Mouse (Mus musculus) stomach, postnatal 0 days (tissue): Measurements from ENCODE around the gene Cdh12.

ENCODE experiments used
- CTCF ChIP-seq: IDR thresholded peaks from 2 replicates; pipeline ENCODE4 v1.5.1; 2016; ENCODE audit warnings: antibody characterized with exemption, low read depth, mild to moderate bottlenecking, moderate library complexity
- EP300 ChIP-seq: optimal IDR thresholded peaks from 2 replicates; pipeline ENCODE3; 2016; ENCODE audit warnings: antibody characterized with exemption

DNA sequence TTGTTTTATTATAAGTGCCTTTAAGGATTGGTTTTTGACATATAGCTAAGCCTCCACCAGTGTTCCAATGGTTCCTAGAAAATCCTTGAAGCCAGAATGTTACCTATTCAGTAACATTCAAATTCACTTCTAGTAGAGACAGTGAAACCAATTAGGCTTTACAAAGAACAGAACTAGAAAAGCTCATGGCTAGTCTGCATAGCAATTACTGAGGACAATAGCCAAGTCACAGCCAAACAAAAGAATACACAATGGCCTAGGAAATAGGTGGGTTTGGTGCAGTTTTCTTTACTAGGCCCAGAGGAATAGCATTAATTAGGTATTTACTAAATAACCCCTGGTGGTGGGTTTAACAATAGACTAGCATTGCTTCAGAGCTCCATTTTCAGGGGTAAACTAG is 917.3 kb downstream of the Cdh12 start:
- TF ChIP-seq CTCF (no peak), EP300 (no peak)
